Mouse (Mus musculus) limb, embryonic 13.5 days (tissue): ENCODE results near the gene Cdcp2. TPM values are rescaled to one million over a fixed set of nuclear protein-coding genes. Genes with fewer than 3 reads are reported as not detected.

ENCODE experiments used
- ATAC-seq: fragments of 200-750 bp; cut with Nextera tagmentation; 2 replicates; pipeline ENCODE4 v1.8.0; 2017; ENCODE audit warnings: low read depth, moderate number of reproducible peaks, moderate TSS enrichment; ENCODE audit not compliant: low FRiP score
- H3K27ac ChIP-seq: fragments of 300-500 bp; sonication (generic); 2 replicates; pipeline ENCODE4 v1.5.1; 2015; ENCODE audit warnings: inconsistent platforms, mild to moderate bottlenecking, moderate library complexity
- H3K27me3 ChIP-seq: fragments of 300-500 bp; sonication (generic); 2 replicates; pipeline ENCODE4 v1.6.1; 2015; ENCODE audit warnings: mild to moderate bottlenecking, inconsistent platforms
- H3K36me3 ChIP-seq: fragments of 300-500 bp; sonication (generic); 2 replicates; pipeline ENCODE4 v1.6.1; 2015; ENCODE audit warnings: inconsistent platforms, mild to moderate bottlenecking, moderate library complexity
- H3K4me1 ChIP-seq: fragments of 300-500 bp; sonication (generic); 2 replicates; pipeline ENCODE4 v1.6.1; 2015; ENCODE audit warnings: inconsistent platforms
- H3K4me2 ChIP-seq: fragments of 300-500 bp; sonication (generic); replicated peaks from 2 replicates; pipeline ENCODE4 v1.6.1; 2015; ENCODE audit warnings: inconsistent platforms, mild to moderate bottlenecking, moderate library complexity
- H3K4me3 ChIP-seq: fragments of 300-500 bp; sonication (generic); 2 replicates; pipeline ENCODE4 v1.5.1; 2015; ENCODE audit warnings: moderate library complexity, mild to moderate bottlenecking, inconsistent platforms
- H3K9ac ChIP-seq: fragments of 300-500 bp; sonication (generic); 2 replicates; pipeline ENCODE4 v1.6.1; 2015; ENCODE audit warnings: mild to moderate bottlenecking, inconsistent platforms
- H3K9me3 ChIP-seq: fragments of 300-500 bp; sonication (generic); 2 replicates; pipeline ENCODE4 v1.6.1; 2016; ENCODE audit warnings: inconsistent platforms
- WGBS: fragments of 180-500 bp; shearing (Covaris S2); methylation state at CpG from one replicate; pipeline ENCODE4 v1.1.7; 2015; 5-methylcytosine and 5-hydroxymethylcytosine counted together
- polyA plus RNA-seq: library from polyadenylated mRNA; unstranded; fragments of >200 nt; fragmentation: Nextera tagmentation; extraction: Ambion mirVana; gene quantifications from 2 replicates; pipeline ENCODE4 v1.2.1, GENCODE M21; 2015

Cdcp2 gene
- polyA plus RNA-seq, 1 experiment from 2014 or later: 0.08 TPM

GRCm38 (mm10) chr4:107121165-107121943 lies 24.7 kb downstream of the Cdcp2 start:
- no peak overlapping the region for H3K27ac ChIP-seq

GRCm38 (mm10) chr4:107124376-107124775 lies 27.7 kb downstream of the Cdcp2 start:
- Histone ChIP-seq H3K36me3 (no peaks in the 10 kb centered on the region), H3K27ac (no peak overlapping the region), H3K4me1 (peaks cover 36% of the 10 kb centered on the region), H3K27me3 (no peaks in the 10 kb centered on the region), H3K4me2 (no peak overlapping the region), H3K4me3 (no peak overlapping the region), H3K9me3 (no peaks in the 10 kb centered on the region), H3K9ac (no peak overlapping the region)
- 43% methylated on average over 7 of the region's 7 CpGs for WGBS
- no peak for ATAC-seq

More at GRCm38 (mm10) chr4:107121165-107121943, 24.7 kb downstream of the Cdcp2 start:
- Histone ChIP-seq H3K4me1 (peaks cover 26% of the 10 kb centered on the region), H3K36me3 (no peaks in the 10 kb centered on the region), H3K27me3 (no peaks in the 10 kb centered on the region), H3K9ac (no peak overlapping the region), H3K9me3 (no peaks in the 10 kb centered on the region), H3K4me2 (no peak overlapping the region), H3K4me3 (no peak overlapping the region)
- WGBS: 40% methylated on average over 12 of the region's 12 CpGs
- no peak for ATAC-seq

GRCm38 (mm10) chr4:107125101-107125500 lies 28.4 kb downstream of the Cdcp2 start:
- Histone ChIP-seq H3K27ac (no peak overlapping the region), H3K9ac (no peak overlapping the region), H3K27me3 (no peaks in the 10 kb centered on the region), H3K9me3 (no peaks in the 10 kb centered on the region), H3K4me3 (no peak overlapping the region), H3K36me3 (no peaks in the 10 kb centered on the region), H3K4me2 (no peak overlapping the region), H3K4me1 (peaks cover 36% of the 10 kb centered on the region)
- WGBS: 60% methylated on average over 5 of the region's 5 CpGs
- ATAC-seq: no peak

- H3K27me3 ChIP-seq: no peaks in the 10 kb centered on the region
- H3K9me3 ChIP-seq: no peaks in the 10 kb centered on the region
- no peak for ATAC-seq
- peaks cover 37% of the 10 kb centered on the region for H3K4me1 ChIP-seq
- no peak overlapping the region for H3K4me3 ChIP-seq
- no peaks in the 10 kb centered on the region for H3K36me3 ChIP-seq
- H3K4me2 ChIP-seq: no peak overlapping the region
- H3K27ac ChIP-seq: no peak overlapping the region
- WGBS: 64% methylated on average over 10 of the region's 10 CpGs
- H3K9ac ChIP-seq: no peak overlapping the region
Measured at GRCm38 (mm10) chr4:107126389-107126788, 29.7 kb downstream of the Cdcp2 start.

- no peak overlapping the region for H3K9ac ChIP-seq
- H3K27me3 ChIP-seq: no peaks in the 10 kb centered on the region
- H3K9me3 ChIP-seq: no peaks in the 10 kb centered on the region
- H3K4me2 ChIP-seq: no peak overlapping the region
- H3K36me3 ChIP-seq: no peaks in the 10 kb centered on the region
- WGBS: 30% methylated on average over 13 of the region's 13 CpGs
- no peak overlapping the region for H3K4me3 ChIP-seq
- peak; percentile 41; the same call in 1 of the 2 replicates for ATAC-seq
- H3K27ac ChIP-seq: no peak overlapping the region; the same call in 1 of the 2 replicates
- peaks cover 35% of the 10 kb centered on the region for H3K4me1 ChIP-seq
Measured at GRCm38 (mm10) chr4:107126891-107127524, 30.3 kb downstream of the Cdcp2 start.

GRCm38 (mm10) chr4:107127901-107128669 lies 31.4 kb downstream of the Cdcp2 start:
- no peak overlapping the region for H3K4me3 ChIP-seq
- H3K36me3 ChIP-seq: no peaks in the 10 kb centered on the region
- WGBS: 25% methylated on average over 13 of the region's 13 CpGs
- H3K27ac ChIP-seq: no peak overlapping the region
- no peaks in the 10 kb centered on the region for H3K27me3 ChIP-seq
- H3K4me1 ChIP-seq: peaks cover 35% of the 10 kb centered on the region
- no peak for ATAC-seq
- H3K4me2 ChIP-seq: no peak overlapping the region
- H3K9me3 ChIP-seq: no peaks in the 10 kb centered on the region
- no peak overlapping the region for H3K9ac ChIP-seq

- Histone ChIP-seq H3K36me3 (no peaks in the 10 kb centered on the region), H3K9me3 (no peaks in the 10 kb centered on the region), H3K4me1 (peaks cover 27% of the 10 kb centered on the region), H3K9ac (no peak overlapping the region), H3K4me2 (no peak overlapping the region), H3K4me3 (no peak overlapping the region), H3K27me3 (no peaks in the 10 kb centered on the region), H3K27ac (no peak overlapping the region)
- ATAC-seq: no peak
- WGBS: 80% methylated on average over 8 of the region's 8 CpGs
Measured at GRCm38 (mm10) chr4:107129373-107129772, 32.7 kb downstream of the Cdcp2 start.

- Histone ChIP-seq H3K9ac (no peak overlapping the region), H3K4me1 (peaks cover 19% of the 10 kb centered on the region), H3K27ac (no peak overlapping the region), H3K9me3 (no peaks in the 10 kb centered on the region), H3K36me3 (no peaks in the 10 kb centered on the region), H3K4me2 (no peak overlapping the region), H3K4me3 (no peak overlapping the region), H3K27me3 (no peaks in the 10 kb centered on the region)
- WGBS: 33% methylated on average over 9 of the region's 9 CpGs
- ATAC-seq: no peak
Measured at GRCm38 (mm10) chr4:107130534-107130933, 33.8 kb downstream of the Cdcp2 start.

- WGBS: 85% methylated on average over 3 of the region's 3 CpGs
- H3K4me1 ChIP-seq: peaks cover 45% of the 10 kb centered on the region
- no peak overlapping the region for H3K27ac ChIP-seq
- H3K9me3 ChIP-seq: no peaks in the 10 kb centered on the region
- ATAC-seq: no peak
- H3K9ac ChIP-seq: no peak overlapping the region
- peaks cover 14% of the 10 kb centered on the region for H3K27me3 ChIP-seq
- H3K4me2 ChIP-seq: no peak overlapping the region
- no peak overlapping the region for H3K4me3 ChIP-seq
- no peaks in the 10 kb centered on the region; the same call in 1 of the 2 replicates for H3K36me3 ChIP-seq
Measured at GRCm38 (mm10) chr4:107134891-107135290, 38.2 kb downstream of the Cdcp2 start.

- no peak for ATAC-seq
- Histone ChIP-seq H3K27me3 (peaks cover 14% of the 10 kb centered on the region), H3K36me3 (no peaks in the 10 kb centered on the region; the same call in 1 of the 2 replicates), H3K4me1 (peaks cover 48% of the 10 kb centered on the region), H3K27ac (no peak overlapping the region), H3K4me2 (no peak overlapping the region), H3K9ac (no peak overlapping the region), H3K4me3 (no peak overlapping the region), H3K9me3 (no peaks in the 10 kb centered on the region)
- 64% methylated on average over 5 of the region's 5 CpGs for WGBS
Measured at GRCm38 (mm10) chr4:107135663-107136062, 39.0 kb downstream of the Cdcp2 start.

- 51% methylated on average over 3 of the region's 3 CpGs for WGBS
- H3K9me3 ChIP-seq: no peaks in the 10 kb centered on the region
- no peak overlapping the region for H3K9ac ChIP-seq
- no peak overlapping the region for H3K4me3 ChIP-seq
- H3K36me3 ChIP-seq: no peaks in the 10 kb centered on the region; the same call in 1 of the 2 replicates
- ATAC-seq: no peak
- H3K4me2 ChIP-seq: no peak overlapping the region
- no peak overlapping the region for H3K27ac ChIP-seq
- peaks cover 14% of the 10 kb centered on the region for H3K27me3 ChIP-seq
- peaks cover 48% of the 10 kb centered on the region for H3K4me1 ChIP-seq
Measured at GRCm38 (mm10) chr4:107136531-107136930, 39.8 kb downstream of the Cdcp2 start.
